In genomic region chr11:105178516-105178915, GRCm38 (mm10) we compare ENCODE assay signal across 8 mouse cellular contexts. TPM values are rescaled to one million over a fixed set of nuclear protein-coding genes. Genes with fewer than 3 reads are reported as not detected.
DNase-seq lines count a peak whose midpoint lies in the region; ATAC-seq and TF ChIP-seq lines count a peak whose summit lies in the region.

Tlk2 (plus strand) TSS chr11:105178807.

- no peak for TF ChIP-seq POLR2A in kidney, adult 2 months (IDR thresholded peaks at IDR 0.05; ENCODE audit: low read depth, low read length)

- TF ChIP-seq CTCF in kidney, adult 2 months (conservative IDR thresholded peaks at IDR 0.05; ENCODE audit: insufficient read depth, insufficient read length, low read depth, low read length): no peak

- peak within 1 kb of the TSS; percentile 94 for H3K27ac ChIP-seq in kidney, adult 2 months (ENCODE audit: insufficient read depth, low read depth, low read length)
- peak within 1 kb of the TSS; percentile 95 for H3K27ac ChIP-seq in liver, embryonic 15.5 days (replicated peaks)

- peaks cover 25% of the 10 kb centered on the region for H3K4me1 ChIP-seq in kidney, adult 2 months (ENCODE audit: control insufficient read depth, insufficient read depth, low read length)
- H3K4me1 ChIP-seq in liver, embryonic 15.5 days (replicated peaks): peaks cover 31% of the 10 kb centered on the region

- 37% methylated on average over 2 of the region's 2 CpGs for WGBS in kidney, adult 2 months
- WGBS in liver, embryonic 15.5 days (ENCODE audit: insufficient replicate concordance): 65% methylated on average over 2 of the region's 2 CpGs

- H3K36me3 ChIP-seq in kidney, adult 2 months (ENCODE audit: control insufficient read depth, insufficient read depth, low read length): no peaks in the 10 kb centered on the region
- peaks cover 2% of the 10 kb centered on the region; the same call in 1 of the 2 replicates for H3K36me3 ChIP-seq in liver, embryonic 15.5 days (replicated peaks)

- no peaks in the 10 kb centered on the region for H3K9me3 ChIP-seq in liver, embryonic 15.5 days (replicated peaks)

- H3K27me3 ChIP-seq in kidney, adult 2 months (replicated peaks; ENCODE audit: control insufficient read depth, insufficient read depth, low read length): no peaks in the 10 kb centered on the region
- H3K27me3 ChIP-seq in liver, embryonic 15.5 days: no peaks in the 10 kb centered on the region

- H3K9ac ChIP-seq in liver, embryonic 15.5 days: peak within 1 kb of the TSS; percentile 99

- no peak for ATAC-seq in inflammation-experienced regulatory T-cells, adult 6 months
- ATAC-seq in liver, embryonic 15.5 days (ENCODE audit: insufficient read depth): no peak

- H3K4me2 ChIP-seq in liver, embryonic 15.5 days: peak within 1 kb of the TSS; percentile 87

- peak; percentile 75 for DNase-seq in kidney, adult 2 months
- no peak for DNase-seq in kidney, adult 18-20 months
- DNase-seq in adrenal gland, postnatal 4 days (ENCODE audit: low spot score in 2 of 2): no peak
- DNase-seq in gastrocnemius, postnatal 25 days: no peak
- no peak for DNase-seq in B cell, adult 2 months
- DNase-seq in urinary bladder, postnatal 4 days (ENCODE audit: low spot score in 2 of 2): no peak

- no peak within 1 kb of the TSS for H3K4me3 ChIP-seq in kidney, adult 2 months (ENCODE audit: insufficient read depth, low read depth, low read length)
- peak within 1 kb of the TSS; percentile 97 for H3K4me3 ChIP-seq in liver, embryonic 15.5 days (replicated peaks)

RNA-seq across cellular contexts. Expression of gene Tlk2, which starts in this region (rescaled TPM):
- 15.1 and 15.4 TPM in 2 replicates for polyA plus RNA-seq in kidney, adult 2 months (2012; rRNA removed)
- 10 to 100 TPM; 62.8 to 67.2 TPM for total RNA-seq in adrenal gland, postnatal 4 days (2021)
- total RNA-seq in gastrocnemius, postnatal 25 days (2021): 10 to 100 TPM; 33.8 to 35.8 TPM
- 10 to 100 TPM; 18.1 to 28.7 (median 20.4) TPM for polyA plus RNA-seq in inflammation-experienced regulatory T-cells, adult 6 months (2017; shearing (Covaris generic))
- polyA plus RNA-seq in liver, embryonic 15.5 days (2015; fragmentation: Nextera tagmentation; extraction: Ambion mirVana): 7.0 and 7.3 TPM in 2 replicates
